Mouse (Mus musculus) frontal cortex, adult 2 months (tissue): ENCODE results near the gene Igdcc4. TPM values are rescaled to one million over a fixed set of nuclear protein-coding genes. Genes with fewer than 3 reads are reported as not detected.

Experiments used
- DNase-seq, 2 experiments: peaks; one replicate each; pipeline ENCODE4 v3.0.0; 2022; ENCODE audit warnings: low spot score in 1 of 2; ENCODE audit errors: extremely low spot score in 1 of 2
- polyA plus RNA-seq: library from polyadenylated mRNA; depleted of rRNA; stranded (reverse); fragments of >200 nt; gene quantifications from 2 replicates; pipeline ENCODE4 v1.2.3, GENCODE M21; 2012

Igdcc4 gene
- polyA plus RNA-seq, 1 experiment, result 30.9 TPM

GRCm38 (mm10) chr9:65109132-65110072, 8.1 kb downstream of the Igdcc4 start:
- DNase-seq, result peak in 1 of 2 experiments; percentile 56

- no peak for DNase-seq
Observed at GRCm38 (mm10) chr9:65111698-65112097, 10.4 kb downstream of the Igdcc4 start.

GRCm38 (mm10) chr9:65113694-65114093, 12.4 kb downstream of the Igdcc4 start:
- no peak for DNase-seq

GRCm38 (mm10) chr9:65115891-65116290, 14.6 kb downstream of the Igdcc4 start:
- DNase-seq, result no peak

- no peak for DNase-seq
Observed at GRCm38 (mm10) chr9:65117516-65117915, 16.2 kb downstream of the Igdcc4 start.

- peak; percentile 52 to 91 for DNase-seq
Observed at GRCm38 (mm10) chr9:65120935-65121334, 19.6 kb downstream of the Igdcc4 start.

GRCm38 (mm10) chr9:65122545-65122944, 21.3 kb downstream of the Igdcc4 start:
- peak; percentile 63 to 73 for DNase-seq

- no peak for DNase-seq
Observed at GRCm38 (mm10) chr9:65123552-65124168, 22.4 kb downstream of the Igdcc4 start.

GRCm38 (mm10) chr9:65128123-65128815, 27.0 kb downstream of the Igdcc4 start:
- DNase-seq, result no peak

- DNase-seq, result no peak
Observed at GRCm38 (mm10) chr9:65131717-65132116, 30.4 kb downstream of the Igdcc4 start.

GRCm38 (mm10) chr9:65133739-65134138, 32.5 kb downstream of the Igdcc4 start:
- DNase-seq, result peak; percentile 35 to 88

GRCm38 (mm10) chr9:65135126-65135525, 33.8 kb downstream of the Igdcc4 start:
- DNase-seq, result no peak

- no peak for DNase-seq
Observed at GRCm38 (mm10) chr9:65140491-65140890, 39.2 kb downstream of the Igdcc4 start.

GRCm38 (mm10) chr9:65140936-65141305, 39.6 kb downstream of the Igdcc4 start, which contains the start of gene Igdcc3:
Gene Igdcc3 (plus strand): TSS chr9:65141189.
- DNase-seq, result no peak

- DNase-seq, result peak in 1 of 2 experiments; percentile 35
Observed at GRCm38 (mm10) chr9:65141306-65141975, 40.2 kb downstream of the Igdcc4 start.

GRCm38 (mm10) chr9:65141976-65142318, 40.7 kb downstream of the Igdcc4 start:
- DNase-seq, result no peak

GRCm38 (mm10) chr9:65142399-65142798, 41.1 kb downstream of the Igdcc4 start:
- DNase-seq, result no peak

- no peak for DNase-seq
Observed at GRCm38 (mm10) chr9:65146001-65146400, 44.7 kb downstream of the Igdcc4 start.

- DNase-seq, result no peak
Observed at GRCm38 (mm10) chr9:65148507-65148906, 47.2 kb downstream of the Igdcc4 start.

GRCm38 (mm10) chr9:65152711-65153330, 51.5 kb downstream of the Igdcc4 start:
- no peak for DNase-seq
